Mouse (Mus musculus): ENCODE measurements around the gene Stmn1. TPM values are rescaled to one million over a fixed set of nuclear protein-coding genes. Genes with fewer than 3 reads are reported as not detected.

The Stmn1 gene
- polyA plus RNA-seq, 1 experiment from 2014 or later = 1,522 TPM

DNA sequence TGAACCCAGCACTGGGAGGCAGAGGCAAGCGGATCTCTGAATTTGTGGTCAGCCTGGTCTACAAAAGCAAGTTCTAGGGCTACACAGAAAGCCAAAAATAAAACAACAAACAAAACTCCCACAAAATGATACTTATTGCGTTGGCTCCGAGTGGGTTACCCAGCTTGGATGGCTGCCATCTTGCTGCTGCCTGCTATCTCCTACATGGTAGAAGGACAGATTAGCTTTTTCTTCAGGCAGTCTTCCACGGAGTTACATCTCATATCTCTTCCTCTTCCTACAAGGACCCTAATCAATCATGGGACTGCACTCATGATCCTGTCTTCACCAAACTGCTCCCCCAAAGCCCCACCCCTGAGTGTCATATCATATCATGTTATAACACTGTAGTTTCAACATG, 28.2 kb upstream of the Stmn1 start:
- Histone ChIP-seq H3K9ac (ENCODE audit: low read length) (no peak overlapping the region), H3K27ac (ENCODE audit: low read depth) (no peak overlapping the region), H3K36me3 (ENCODE audit: control insufficient read depth, insufficient read depth, low read length) (no peaks in the 10 kb centered on the region), H3K27me3 (replicated peaks; ENCODE audit: control insufficient read depth, insufficient read depth, low read length) (no peaks in the 10 kb centered on the region), H3K4me1 (replicated peaks; ENCODE audit: control insufficient read depth, insufficient read depth, low read length) (no peaks in the 10 kb centered on the region), H3K4me3 (ENCODE audit: low read depth, low read length) (no peak overlapping the region), H3K9me3 (ENCODE audit: control insufficient read depth, low read length) (no peaks in the 10 kb centered on the region), H3K4me2 (ENCODE audit: low read length) (no peak overlapping the region)
- DNase-seq (ENCODE audit: low spot score) = no peak
- no peak for ATAC-seq (replicated peaks; ENCODE audit: low FRiP score, low TSS enrichment, low read depth)
- WGBS = 86% methylated on average over 4 of the region's 4 CpGs

GRCm38 (mm10) chr4:134442216-134442615, 25.9 kb upstream of the Stmn1 start:
- ATAC-seq (replicated peaks; ENCODE audit: low FRiP score, low TSS enrichment, low read depth) = no peak
- H3K27ac ChIP-seq (ENCODE audit: low read depth) = no peak overlapping the region
- H3K4me2 ChIP-seq (ENCODE audit: low read length) = no peak overlapping the region
- H3K4me3 ChIP-seq (ENCODE audit: low read depth, low read length) = no peak overlapping the region
- no peaks in the 10 kb centered on the region for H3K4me1 ChIP-seq (replicated peaks; ENCODE audit: control insufficient read depth, insufficient read depth, low read length)
- H3K36me3 ChIP-seq (ENCODE audit: control insufficient read depth, insufficient read depth, low read length) = no peaks in the 10 kb centered on the region
- no peak overlapping the region for H3K9ac ChIP-seq (ENCODE audit: low read length)
- no peak for DNase-seq (ENCODE audit: low spot score)
- H3K27me3 ChIP-seq (replicated peaks; ENCODE audit: control insufficient read depth, insufficient read depth, low read length) = no peaks in the 10 kb centered on the region
- no peaks in the 10 kb centered on the region for H3K9me3 ChIP-seq (ENCODE audit: control insufficient read depth, low read length)
- 86% methylated on average over 4 of the region's 4 CpGs for WGBS

DNA sequence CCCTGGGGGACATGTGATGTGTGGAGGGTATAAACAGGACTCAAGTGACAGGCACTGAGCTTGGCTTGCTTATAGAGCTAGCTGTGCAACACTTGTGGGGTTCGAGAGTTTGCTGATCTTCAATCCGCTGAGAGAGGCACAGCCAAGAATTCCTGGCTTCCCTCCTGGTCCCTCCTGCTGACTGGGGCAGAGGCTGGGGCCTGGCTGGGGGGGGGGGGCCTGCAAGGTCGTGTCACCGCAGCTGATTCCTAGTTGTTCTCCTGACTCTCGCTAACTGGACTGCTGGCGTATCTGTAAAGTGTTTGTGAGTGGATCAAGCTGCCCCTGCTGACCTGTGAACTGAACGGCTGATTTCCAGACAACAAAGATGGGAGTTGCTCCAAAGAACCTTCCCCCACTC, 24.5 kb upstream of the Stmn1 start:
- WGBS = 48% methylated on average over 7 of the region's 7 CpGs

GRCm38 (mm10) chr4:134444949-134445348, 23.2 kb upstream of the Stmn1 start:
- no peak for ATAC-seq (replicated peaks; ENCODE audit: low FRiP score, low TSS enrichment, low read depth)

More for the DNA sequence above, 24.5 kb upstream of the Stmn1 start:
- Histone ChIP-seq H3K4me1 (replicated peaks; ENCODE audit: control insufficient read depth, insufficient read depth, low read length) (no peaks in the 10 kb centered on the region), H3K9me3 (ENCODE audit: control insufficient read depth, low read length) (no peaks in the 10 kb centered on the region), H3K27ac (ENCODE audit: low read depth) (no peak overlapping the region), H3K9ac (ENCODE audit: low read length) (no peak overlapping the region), H3K4me2 (ENCODE audit: low read length) (no peak overlapping the region), H3K36me3 (ENCODE audit: control insufficient read depth, insufficient read depth, low read length) (no peaks in the 10 kb centered on the region), H3K27me3 (replicated peaks; ENCODE audit: control insufficient read depth, insufficient read depth, low read length) (no peaks in the 10 kb centered on the region), H3K4me3 (ENCODE audit: low read depth, low read length) (no peak overlapping the region)
- ATAC-seq (replicated peaks; ENCODE audit: low FRiP score, low TSS enrichment, low read depth) = no peak
- DNase-seq (ENCODE audit: low spot score) = no peak

GRCm38 (mm10) chr4:134445489-134445888, 22.6 kb upstream of the Stmn1 start:
- peaks cover 4% of the 10 kb centered on the region; the same call in 1 of the 2 replicates for H3K4me1 ChIP-seq (replicated peaks; ENCODE audit: control insufficient read depth, insufficient read depth, low read length)
- no peaks in the 10 kb centered on the region for H3K36me3 ChIP-seq (ENCODE audit: control insufficient read depth, insufficient read depth, low read length)
- ATAC-seq (replicated peaks; ENCODE audit: low FRiP score, low TSS enrichment, low read depth) (no peak), DNase-seq (ENCODE audit: low spot score) (no peak)
- no peaks in the 10 kb centered on the region for H3K27me3 ChIP-seq (replicated peaks; ENCODE audit: control insufficient read depth, insufficient read depth, low read length)
- H3K9me3 ChIP-seq (ENCODE audit: control insufficient read depth, low read length) = no peaks in the 10 kb centered on the region
- H3K4me3 ChIP-seq (ENCODE audit: low read depth, low read length) = no peak overlapping the region
- H3K27ac ChIP-seq (ENCODE audit: low read depth) = no peak overlapping the region
- H3K4me2 ChIP-seq (ENCODE audit: low read length) = no peak overlapping the region
- H3K9ac ChIP-seq (ENCODE audit: low read length) = no peak overlapping the region
- WGBS = 67% methylated on average over 1 of the region's 1 CpGs

More at GRCm38 (mm10) chr4:134444949-134445348, 23.2 kb upstream of the Stmn1 start:
- Histone ChIP-seq H3K4me3 (ENCODE audit: low read depth, low read length) (no peak overlapping the region), H3K4me1 (replicated peaks; ENCODE audit: control insufficient read depth, insufficient read depth, low read length) (no peaks in the 10 kb centered on the region), H3K9me3 (ENCODE audit: control insufficient read depth, low read length) (no peaks in the 10 kb centered on the region), H3K27me3 (replicated peaks; ENCODE audit: control insufficient read depth, insufficient read depth, low read length) (no peaks in the 10 kb centered on the region), H3K36me3 (ENCODE audit: control insufficient read depth, insufficient read depth, low read length) (no peaks in the 10 kb centered on the region), H3K27ac (ENCODE audit: low read depth) (no peak overlapping the region), H3K4me2 (ENCODE audit: low read length) (no peak overlapping the region), H3K9ac (ENCODE audit: low read length) (no peak overlapping the region)
- no peak for DNase-seq (ENCODE audit: low spot score)
- 49% methylated on average over 7 of the region's 7 CpGs for WGBS

DNA sequence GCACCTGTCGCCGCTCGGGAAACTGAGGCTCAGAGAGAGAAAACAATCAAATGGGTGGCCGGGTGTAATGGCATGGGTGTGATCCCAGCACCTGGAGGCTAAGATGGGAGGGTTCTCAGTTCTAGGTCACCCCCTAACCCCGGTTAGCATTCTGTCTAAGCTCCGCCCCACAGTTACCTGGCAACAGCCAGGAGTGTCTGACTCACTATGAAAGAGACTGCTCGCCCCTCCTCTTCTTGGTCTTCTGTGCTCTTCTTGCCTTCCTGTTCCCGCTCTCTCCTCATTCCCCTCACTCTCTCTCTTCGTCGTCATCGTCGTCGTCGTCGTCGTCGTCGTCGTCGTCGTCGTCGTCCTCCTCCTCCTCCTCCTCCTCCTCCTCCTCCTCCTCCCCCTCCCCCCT, 20.2 kb upstream of the Stmn1 start:
- Histone ChIP-seq H3K4me3 (ENCODE audit: low read depth, low read length) (no peak overlapping the region), H3K9ac (ENCODE audit: low read length) (no peak overlapping the region), H3K9me3 (ENCODE audit: control insufficient read depth, low read length) (no peaks in the 10 kb centered on the region), H3K4me1 (replicated peaks; ENCODE audit: control insufficient read depth, insufficient read depth, low read length) (peaks cover 8% of the 10 kb centered on the region; the same call in 1 of the 2 replicates), H3K36me3 (ENCODE audit: control insufficient read depth, insufficient read depth, low read length) (no peaks in the 10 kb centered on the region), H3K4me2 (ENCODE audit: low read length) (no peak overlapping the region), H3K27ac (ENCODE audit: low read depth) (no peak overlapping the region), H3K27me3 (replicated peaks; ENCODE audit: control insufficient read depth, insufficient read depth, low read length) (peaks cover 4% of the 10 kb centered on the region)
- ATAC-seq (replicated peaks; ENCODE audit: low FRiP score, low TSS enrichment, low read depth) (no peak), DNase-seq (ENCODE audit: low spot score) (no peak)
- WGBS = 36% methylated on average over 23 of the region's 23 CpGs

DNA sequence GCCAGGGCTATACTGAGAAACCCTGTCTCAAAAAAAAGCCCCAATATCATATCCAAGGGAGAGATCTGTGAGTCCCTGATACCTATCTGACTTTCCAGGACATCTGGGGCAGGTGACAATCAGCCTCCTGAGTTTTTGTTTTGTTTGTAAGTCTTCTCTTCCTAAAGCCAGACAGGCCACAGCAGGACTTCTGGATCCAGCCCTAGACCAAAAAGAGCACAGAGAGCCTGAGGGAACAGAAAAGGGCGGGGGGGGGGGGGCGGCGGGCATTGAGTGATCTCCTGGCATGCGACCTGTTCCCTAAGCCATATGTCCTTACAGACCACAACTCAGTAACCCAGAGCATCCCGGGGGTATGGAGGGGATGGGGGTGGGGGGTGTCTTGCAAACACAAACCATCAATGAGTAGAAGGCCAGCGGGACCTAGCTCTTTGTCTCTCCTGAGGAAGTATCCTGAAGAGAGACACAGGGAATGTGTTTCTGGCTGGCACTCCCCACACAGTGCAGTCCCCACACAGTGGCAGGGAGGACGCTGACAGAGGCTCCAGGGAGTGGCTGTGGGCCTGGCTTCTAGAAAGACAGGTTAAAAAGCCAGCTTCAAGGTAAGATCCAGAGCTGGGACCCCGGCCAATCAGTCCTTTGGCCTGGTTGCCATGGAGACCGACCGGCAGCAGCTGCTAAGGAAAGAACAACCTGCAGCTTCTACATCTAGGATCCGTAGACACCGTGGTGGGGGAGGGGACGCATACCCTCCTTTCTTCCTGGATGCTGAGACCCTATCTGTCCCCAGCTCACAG, 18.3 kb upstream of the Stmn1 start:
- 42% methylated on average over 13 of the region's 13 CpGs for WGBS
- Histone ChIP-seq H3K4me3 (ENCODE audit: low read depth, low read length) (no peak overlapping the region), H3K4me1 (replicated peaks; ENCODE audit: control insufficient read depth, insufficient read depth, low read length) (peaks cover 8% of the 10 kb centered on the region; the same call in 1 of the 2 replicates), H3K9ac (ENCODE audit: low read length) (no peak overlapping the region), H3K9me3 (ENCODE audit: control insufficient read depth, low read length) (no peaks in the 10 kb centered on the region), H3K36me3 (ENCODE audit: control insufficient read depth, insufficient read depth, low read length) (no peaks in the 10 kb centered on the region), H3K4me2 (ENCODE audit: low read length) (no peak overlapping the region), H3K27me3 (replicated peaks; ENCODE audit: control insufficient read depth, insufficient read depth, low read length) (peaks cover 18% of the 10 kb centered on the region), H3K27ac (ENCODE audit: low read depth) (no peak overlapping the region)
- ATAC-seq (replicated peaks; ENCODE audit: low FRiP score, low TSS enrichment, low read depth) = no peak
- DNase-seq (ENCODE audit: low spot score) = peak; percentile 64

DNA sequence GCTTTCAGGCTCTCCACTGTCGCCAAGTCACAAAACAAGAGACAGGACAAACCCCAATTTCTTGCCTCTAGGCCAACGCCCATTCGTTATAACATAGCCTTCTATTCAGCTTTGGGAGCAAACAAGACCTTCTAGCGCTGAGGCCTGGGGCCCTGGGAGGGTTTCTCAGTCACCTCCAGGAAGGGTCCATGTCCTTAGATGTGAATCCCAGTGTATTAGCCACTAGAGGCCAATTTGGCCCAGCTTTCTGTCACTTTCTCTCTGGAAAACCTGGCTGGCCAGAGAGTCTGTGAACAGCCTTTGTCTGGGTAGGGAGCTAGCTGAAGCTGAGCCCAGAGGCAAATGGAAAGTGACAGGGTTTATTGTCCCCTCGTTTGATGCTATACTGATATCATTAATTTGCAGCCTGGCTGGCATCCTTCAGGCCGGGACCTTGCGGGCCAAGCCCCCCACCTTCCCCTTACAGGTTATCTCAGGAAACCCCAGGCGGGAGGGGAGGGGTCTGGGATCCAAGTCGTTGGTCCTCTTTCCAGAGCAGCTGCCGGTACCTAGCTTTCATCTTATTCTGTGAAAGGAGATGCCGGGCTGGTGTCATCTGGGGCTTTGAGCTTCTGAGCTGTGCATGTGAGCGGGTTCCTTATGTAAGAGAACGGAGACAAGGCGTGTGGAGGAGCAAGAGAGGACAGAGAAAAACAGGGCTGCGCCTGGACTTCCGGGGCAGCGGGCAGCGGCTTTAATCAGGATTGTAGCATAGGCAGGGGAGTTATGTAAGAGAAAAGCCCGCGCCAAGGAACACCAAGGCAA, 17.5 kb upstream of the Stmn1 start:
- 27% methylated on average over 20 of the region's 20 CpGs for WGBS
- no peak for ATAC-seq (replicated peaks; ENCODE audit: low FRiP score, low TSS enrichment, low read depth)
- Histone ChIP-seq H3K4me2 (ENCODE audit: low read length) (peak overlapping the region; percentile 22; the same call in 1 of the 2 replicates), H3K27me3 (replicated peaks; ENCODE audit: control insufficient read depth, insufficient read depth, low read length) (peaks cover 18% of the 10 kb centered on the region), H3K36me3 (ENCODE audit: control insufficient read depth, insufficient read depth, low read length) (no peaks in the 10 kb centered on the region), H3K4me3 (ENCODE audit: low read depth, low read length) (no peak overlapping the region), H3K27ac (ENCODE audit: low read depth) (no peak overlapping the region), H3K4me1 (replicated peaks; ENCODE audit: control insufficient read depth, insufficient read depth, low read length) (peaks cover 8% of the 10 kb centered on the region; the same call in 1 of the 2 replicates), H3K9ac (ENCODE audit: low read length) (no peak overlapping the region), H3K9me3 (ENCODE audit: control insufficient read depth, low read length) (no peaks in the 10 kb centered on the region)
- DNase-seq (ENCODE audit: low spot score) = no peak
